In genomic region chr7:25623857-25624370, GRCm38 (mm10) we compare ENCODE assay signal across 23 mouse cellular contexts. TPM values are rescaled to one million over a fixed set of nuclear protein-coding genes. Genes with fewer than 3 reads are reported as not detected.
A peak's percentile ranks its signal among the peaks of the same experiment; 100 is the strongest.
DNase-seq lines count a peak whose midpoint lies in the region; ATAC-seq and TF ChIP-seq lines count a peak whose summit lies in the region.
"Had no signal": no experiment of that assay in that cellular context is flagged by ENCODE, and none has a peak within 500 bp of the region (broad histone marks: within the 10 kb centered on the region; RNA-seq: fewer than 3 reads in every experiment).

No protein-coding gene starts in this region.

- no peak for ATAC-seq in intestine, embryonic 15.5 days
- ATAC-seq: forebrain, embryonic 13.5 days; forebrain, postnatal 0 days; hindbrain, postnatal 0 days had no signal

- no peak overlapping the region for H3K4me2 ChIP-seq in intestine, embryonic 15.5 days (replicated peaks)
- H3K4me2 ChIP-seq: forebrain, embryonic 13.5 days; hindbrain, embryonic 13.5 days had no signal

- no peak overlapping the region for H3K4me3 ChIP-seq in gastrocnemius, adult 2 months
- no peak overlapping the region for H3K4me3 ChIP-seq in limb, embryonic 10.5 days
- no peak overlapping the region for H3K4me3 ChIP-seq in intestine, embryonic 15.5 days (replicated peaks)
- H3K4me3 ChIP-seq: embryonic facial prominence, embryonic 10.5 days; forebrain, embryonic 13.5 days; hindbrain, embryonic 13.5 days had no signal

- H3K4me1 ChIP-seq in limb, embryonic 10.5 days, result peaks cover 27% of the 10 kb centered on the region
- peaks cover 28% of the 10 kb centered on the region for H3K4me1 ChIP-seq in intestine, embryonic 15.5 days (replicated peaks)

- WGBS in limb, embryonic 10.5 days, result 88% methylated on average over 11 of the region's 11 CpGs
- WGBS in intestine, embryonic 15.5 days, result 91% methylated on average over 11 of the region's 11 CpGs

- intact Hi-C loops in gastrocnemius, adult 2 months (cut with DNase I), result no loop called here

- H3K36me3 ChIP-seq in limb, embryonic 10.5 days, result peaks cover 53% of the 10 kb centered on the region
- H3K36me3 ChIP-seq in intestine, embryonic 15.5 days, result peaks cover 5% of the 10 kb centered on the region; the same call in 1 of the 2 replicates

- DNase-seq in cerebellum, adult 18-20 months, result peak; percentile 48 to 49
- no peak for DNase-seq in cerebellum, adult 8-10 months
- peak; percentile 42 for DNase-seq in gastrocnemius, adult 2 months
- no peak for DNase-seq in gastrocnemius, adult 18-20 months (ENCODE audit: low spot score)
- peak; percentile 20 for DNase-seq in urinary bladder, adult 2 months (ENCODE audit: low spot score)
- no peak for DNase-seq in urinary bladder, postnatal 4 days (ENCODE audit: low spot score in 2 of 2)
- no peak for DNase-seq in limb, embryonic 10.5 days (ENCODE audit: low spot score)
- DNase-seq: adrenal gland, adult 2 months; adrenal gland, postnatal 25 days; forebrain, postnatal 0 days; gastrocnemius, postnatal 14 days; heart, postnatal 10 days; kidney, adult 18-20 months had no signal

- no peak for TF ChIP-seq CTCF in gastrocnemius, adult 2 months (IDR thresholded peaks at IDR 0.05)

- no peak overlapping the region for H3K27ac ChIP-seq in gastrocnemius, adult 2 months
- H3K27ac ChIP-seq in limb, embryonic 10.5 days, result no peak overlapping the region
- no peak overlapping the region for H3K27ac ChIP-seq in intestine, embryonic 15.5 days
- H3K27ac ChIP-seq: embryonic facial prominence, embryonic 10.5 days; forebrain, embryonic 13.5 days; hindbrain, embryonic 13.5 days; hindbrain, postnatal 0 days had no signal

- no peaks in the 10 kb centered on the region for H3K9me3 ChIP-seq in limb, embryonic 10.5 days (replicated peaks)
- H3K9me3 ChIP-seq in intestine, embryonic 15.5 days, result no peaks in the 10 kb centered on the region
- H3K9me3 ChIP-seq: embryonic facial prominence, embryonic 10.5 days; forebrain, embryonic 13.5 days; hindbrain, embryonic 13.5 days had no signal

- H3K9ac ChIP-seq in intestine, embryonic 15.5 days, result no peak overlapping the region
- H3K9ac ChIP-seq: forebrain, embryonic 13.5 days; forebrain, postnatal 0 days; hindbrain, embryonic 13.5 days had no signal

- peaks cover 24% of the 10 kb centered on the region for H3K27me3 ChIP-seq in limb, embryonic 10.5 days (ENCODE audit: low read depth, poor library complexity, severe bottlenecking)
- no peaks in the 10 kb centered on the region for H3K27me3 ChIP-seq in intestine, embryonic 15.5 days (replicated peaks)

RNA-seq across cellular contexts. Expression of gene B3gnt8, which starts 2.5 kb away (rescaled TPM):
- 1 to 10 TPM; 1.5 to 1.6 TPM for total RNA-seq in gastrocnemius, adult 2 months (2021)
- total RNA-seq in gastrocnemius, adult 18-20 months (2021), result 1 to 10 TPM; 1.1 to 1.3 TPM
- 13.2 and 14.1 TPM in 2 replicates for polyA plus RNA-seq in urinary bladder, adult 2 months (2012; rRNA removed)
- 1.4 and 1.9 TPM in 2 replicates for polyA plus RNA-seq in limb, embryonic 10.5 days (2016; fragmentation: Nextera tagmentation; extraction: Ambion mirVana)
- 7.1 and 8.6 TPM in 2 replicates for polyA plus RNA-seq in intestine, embryonic 15.5 days (2015; fragmentation: Nextera tagmentation; extraction: Ambion mirVana)

RNA-seq across cellular contexts. Expression of gene Dmac2, which starts 4.7 kb away (rescaled TPM):
- total RNA-seq in gastrocnemius, adult 2 months (2021), result 10 to 100 TPM; 33.7 to 54.2 TPM
- 10 to 100 TPM; 38.7 to 43.2 TPM for total RNA-seq in gastrocnemius, adult 18-20 months (2021)
- 38.9 and 44.1 TPM in 2 replicates for polyA plus RNA-seq in urinary bladder, adult 2 months (2012; rRNA removed)
- polyA plus RNA-seq in limb, embryonic 10.5 days (2016; fragmentation: Nextera tagmentation; extraction: Ambion mirVana), result 34.1 and 35.2 TPM in 2 replicates
- 38.4 and 43.4 TPM in 2 replicates for polyA plus RNA-seq in intestine, embryonic 15.5 days (2015; fragmentation: Nextera tagmentation; extraction: Ambion mirVana)

RNA-seq across cellular contexts. Expression of gene Erich4, which starts 8.2 kb away (rescaled TPM):
- not detected for total RNA-seq in gastrocnemius, adult 2 months (2021)
- total RNA-seq in gastrocnemius, adult 18-20 months (2021), result not detected
- not detected in 2 replicates for polyA plus RNA-seq in urinary bladder, adult 2 months (2012; rRNA removed)
- polyA plus RNA-seq in limb, embryonic 10.5 days (2016; fragmentation: Nextera tagmentation; extraction: Ambion mirVana), result not detected in 2 replicates
- polyA plus RNA-seq in intestine, embryonic 15.5 days (2015; fragmentation: Nextera tagmentation; extraction: Ambion mirVana), result 13.3 and 19.0 TPM in 2 replicates
- total RNA-seq: adrenal gland, adult 2 months; adrenal gland, postnatal 25 days; forebrain, postnatal 0 days; gastrocnemius, postnatal 14 days; heart, postnatal 10 days; hematopoietic stem cell, adult 5-6 weeks; hindbrain, postnatal 0 days; MEL had no signal
- polyA plus RNA-seq: adrenal gland, adult 2 months; C2C12; embryonic facial prominence, embryonic 10.5 days; embryonic facial prominence, embryonic 14.5 days; forebrain, embryonic 13.5 days; forebrain, postnatal 0 days; heart, embryonic 14.5 days; hindbrain, embryonic 13.5 days; hindbrain, postnatal 0 days had no signal

RNA-seq across cellular contexts. Expression of gene Bckdha, which starts 34.9 kb away (rescaled TPM):
- total RNA-seq in gastrocnemius, adult 2 months (2021), result 100 to 1,000 TPM; 103 to 152 TPM
- total RNA-seq in gastrocnemius, adult 18-20 months (2021), result 100 to 1,000 TPM; 134 to 137 TPM
- polyA plus RNA-seq in urinary bladder, adult 2 months (2012; rRNA removed), result 90.1 and 102 TPM in 2 replicates
- 63.0 and 66.4 TPM in 2 replicates for polyA plus RNA-seq in limb, embryonic 10.5 days (2016; fragmentation: Nextera tagmentation; extraction: Ambion mirVana)
- 44.7 and 49.2 TPM in 2 replicates for polyA plus RNA-seq in intestine, embryonic 15.5 days (2015; fragmentation: Nextera tagmentation; extraction: Ambion mirVana)

RNA-seq across cellular contexts. Expression of gene Exosc5, which starts 35.0 kb away (rescaled TPM):
- 10 to 100 TPM; 24.1 to 24.3 TPM for total RNA-seq in gastrocnemius, adult 2 months (2021)
- total RNA-seq in gastrocnemius, adult 18-20 months (2021), result 10 to 100 TPM; 19.9 to 21.3 TPM
- polyA plus RNA-seq in urinary bladder, adult 2 months (2012; rRNA removed), result 50.4 and 64.6 TPM in 2 replicates
- 88.3 and 109 TPM in 2 replicates for polyA plus RNA-seq in limb, embryonic 10.5 days (2016; fragmentation: Nextera tagmentation; extraction: Ambion mirVana)
- polyA plus RNA-seq in intestine, embryonic 15.5 days (2015; fragmentation: Nextera tagmentation; extraction: Ambion mirVana), result 80.5 and 87.7 TPM in 2 replicates

Comparison
In these comparisons a context has a peak if more than half of its experiments do, and no peak if none do; other contexts are left out.
1. DNase-seq: peak in cerebellum, adult 18-20 months (2 of 2), gastrocnemius, adult 2 months (single experiment) and urinary bladder, adult 2 months (single experiment); none in cerebellum, adult 8-10 months (single experiment), gastrocnemius, adult 18-20 months (single experiment), urinary bladder, postnatal 4 days (0 of 2) and limb, embryonic 10.5 days (single experiment).
2. RNA of gene Erich4, which starts 8.2 kb away (polyA plus RNA-seq): 13.3 to 19.0 TPM in intestine, embryonic 15.5 days; not detected in urinary bladder, adult 2 months and not detected in limb, embryonic 10.5 days; every median in the first group is over 10 times any median in the second.